Mouse (Mus musculus) embryonic facial prominence, embryonic 14.5 days (tissue): ENCODE data around the gene Efna2. TPM values are rescaled to one million over a fixed set of nuclear protein-coding genes. Genes with fewer than 3 reads are reported as not detected.
A peak's percentile ranks its signal among the peaks of the same experiment; 100 is the strongest.
"Not testable (repeated sequence)": the region's sequence is repeated elsewhere in the genome, so short reads cannot be mapped to it uniquely, and the experiment has no call there.

Experiments
- ATAC-seq: fragments of 200-750 bp; cut with Nextera tagmentation; 2 replicates; pipeline ENCODE4 v1.8.0; 2017; ENCODE audit warnings: low read depth, moderate number of reproducible peaks, moderate TSS enrichment
- DNase-seq: peaks from one replicate; pipeline ENCODE4 v3.0.0-alpha.2; 2015; ENCODE audit warnings: low spot score
- H3K27ac ChIP-seq: fragments of 300-500 bp; sonication (generic); replicated peaks from 2 replicates; pipeline ENCODE4 v1.5.1; 2014; ENCODE audit warnings: low read depth, mild to moderate bottlenecking, low read length, moderate library complexity
- H3K27me3 ChIP-seq: fragments of 300-500 bp; sonication (generic); replicated peaks from 2 replicates; pipeline ENCODE4 v1.6.1; 2014; ENCODE audit warnings: low read length; ENCODE audit not compliant: control insufficient read depth, insufficient read depth
- H3K36me3 ChIP-seq: fragments of 300-500 bp; sonication (generic); 2 replicates; pipeline ENCODE4 v1.6.1; 2014; ENCODE audit warnings: low read length, mixed read lengths; ENCODE audit not compliant: control insufficient read depth, insufficient read depth
- H3K4me1 ChIP-seq: fragments of 300-500 bp; sonication (generic); 2 replicates; pipeline ENCODE4 v1.6.1; 2014; ENCODE audit warnings: antibody characterized with exemption, low read length; ENCODE audit not compliant: control insufficient read depth, insufficient read depth
- H3K4me2 ChIP-seq: fragments of 300-500 bp; sonication (generic); 2 replicates; pipeline ENCODE4 v1.6.1; 2014; ENCODE audit warnings: low read depth, mild to moderate bottlenecking, low read length, moderate library complexity, mixed read lengths
- H3K4me3 ChIP-seq: fragments of 300-500 bp; sonication (generic); 2 replicates; pipeline ENCODE4 v1.5.1; 2014; ENCODE audit warnings: low read depth, mild to moderate bottlenecking, low read length
- H3K9ac ChIP-seq: fragments of 300-500 bp; sonication (generic); 2 replicates; pipeline ENCODE4 v1.6.1; 2014; ENCODE audit warnings: low read depth, mild to moderate bottlenecking, low read length, moderate library complexity, mixed read lengths
- H3K9me3 ChIP-seq: fragments of 300-500 bp; sonication (generic); 2 replicates; pipeline ENCODE4 v1.6.1; 2016; ENCODE audit warnings: low read length; ENCODE audit not compliant: control insufficient read depth
- WGBS: fragments of 180-500 bp; shearing (Covaris S2); extraction: QIAGEN DNeasy Blood & Tissue Kit; methylation state at CpG from one replicate; pipeline ENCODE4 v1.1.7; 2014; 5-methylcytosine and 5-hydroxymethylcytosine counted together
- polyA plus RNA-seq: library from polyadenylated mRNA; unstranded; fragments of >200 nt; fragmentation: Nextera tagmentation; extraction: Ambion mirVana; gene quantifications from 2 replicates; pipeline ENCODE4 v1.2.1, GENCODE M21; 2014

Efna2 gene
- polyA plus RNA-seq, 1 experiment from 2014 or later = 20.9 TPM

DNA sequence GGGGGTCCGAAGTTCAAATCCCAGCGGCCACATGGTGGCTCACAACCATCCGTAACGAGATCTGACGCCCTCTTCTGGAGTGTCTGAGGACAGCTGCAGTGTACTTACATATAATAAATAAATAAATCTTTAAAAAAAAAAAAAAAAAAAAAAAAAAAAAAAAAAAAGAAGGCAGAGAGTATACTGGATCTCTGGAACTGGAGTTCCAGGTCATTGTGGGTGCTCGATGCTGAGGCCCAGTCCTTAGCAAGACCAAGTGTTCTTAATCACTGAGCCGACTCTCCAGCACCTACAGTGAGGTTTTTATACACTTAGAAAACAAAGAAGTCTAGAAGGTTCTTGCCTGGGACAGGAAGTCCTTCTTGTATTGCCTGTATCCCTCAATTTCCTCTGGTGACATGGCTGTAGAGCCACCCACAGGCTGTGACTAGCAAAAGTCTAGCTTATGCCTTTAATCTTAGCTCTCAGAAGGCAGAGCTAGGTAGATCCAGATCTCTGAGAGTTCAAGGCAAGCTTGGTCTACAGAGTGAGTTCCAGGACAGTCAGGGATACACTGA, 32.3 kb downstream of the Efna2 start:
- not testable (repeated sequence) for ATAC-seq, H3K27ac ChIP-seq, H3K27me3 ChIP-seq, H3K4me3 ChIP-seq, H3K9me3 ChIP-seq, H3K4me2 ChIP-seq, DNase-seq, H3K4me1 ChIP-seq, H3K9ac ChIP-seq, H3K36me3 ChIP-seq
- WGBS = 73% methylated on average over 7 of the region's 7 CpGs

DNA sequence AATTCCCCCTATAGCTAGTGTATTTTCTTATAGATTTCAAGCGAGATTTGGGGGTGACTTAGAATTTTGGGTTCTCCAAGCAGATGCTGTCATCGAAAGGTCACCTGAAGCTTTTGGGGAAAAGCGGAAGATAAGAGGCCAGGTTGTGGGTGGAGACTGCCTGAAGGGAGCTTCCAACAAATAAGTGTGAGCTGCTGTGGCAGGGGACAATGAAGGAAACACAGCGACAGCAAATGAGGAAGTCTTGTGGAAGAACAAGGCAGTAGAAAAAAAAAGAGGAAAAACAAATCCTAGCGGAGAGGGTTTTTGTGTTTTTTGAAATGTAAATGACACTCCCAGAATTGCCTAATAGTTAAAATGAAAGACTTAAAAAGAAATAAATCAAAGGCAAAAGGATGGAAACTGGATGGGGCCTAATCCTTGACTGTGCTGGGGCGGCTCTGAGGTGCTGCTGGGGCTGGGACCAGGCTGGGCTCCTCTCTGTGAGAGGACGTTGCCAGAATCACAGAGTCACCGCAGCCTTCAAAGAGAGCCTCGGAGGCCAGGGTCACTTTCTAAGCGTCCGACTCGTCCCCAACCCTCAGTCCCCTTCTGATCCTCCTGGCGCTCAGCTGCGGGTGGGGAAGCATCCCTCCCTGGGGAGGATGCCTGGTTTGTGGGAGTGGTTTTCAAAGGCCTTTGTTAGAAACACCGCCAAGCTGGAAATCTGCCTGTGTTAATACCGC, 35.9 kb downstream of the Efna2 start:
- H3K4me2 ChIP-seq = no peak overlapping the region
- no peaks in the 10 kb centered on the region for H3K27me3 ChIP-seq
- no peaks in the 10 kb centered on the region for H3K9me3 ChIP-seq
- DNase-seq = no peak
- H3K9ac ChIP-seq = peak overlapping the region; percentile 48
- H3K36me3 ChIP-seq = no peaks in the 10 kb centered on the region
- no peak overlapping the region for H3K27ac ChIP-seq
- H3K4me3 ChIP-seq = no peak overlapping the region
- whole genome bisulfite sequencing = 25% methylated on average over 16 of the region's 16 CpGs
- no peak for ATAC-seq
- no peaks in the 10 kb centered on the region for H3K4me1 ChIP-seq

DNA sequence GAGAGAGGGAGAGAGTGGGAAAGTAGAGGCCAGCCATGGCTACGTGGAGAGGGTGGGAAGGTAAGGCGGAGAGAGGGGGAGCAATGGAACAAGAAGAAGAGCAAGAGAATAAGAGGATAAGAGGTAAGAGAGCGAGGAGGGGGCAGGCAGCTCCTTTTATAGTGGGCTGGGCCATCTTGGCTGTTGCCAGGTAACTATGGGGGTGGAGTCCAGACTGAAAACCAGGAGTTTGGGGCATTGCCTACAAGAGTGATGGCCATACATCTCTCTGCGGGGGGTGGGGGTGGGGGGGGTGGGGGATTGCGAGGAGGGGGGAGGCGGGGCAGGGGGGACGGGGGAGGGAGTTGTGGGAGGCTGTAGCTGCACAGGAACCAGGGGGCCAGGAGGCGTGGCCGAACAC, 41.4 kb downstream of the Efna2 start:
- Histone ChIP-seq H3K4me1 (peaks cover 1% of the 10 kb centered on the region), H3K9ac (no peak overlapping the region), H3K27ac (no peak overlapping the region), H3K4me3 (no peak overlapping the region), H3K27me3 (no peaks in the 10 kb centered on the region), H3K9me3 (no peaks in the 10 kb centered on the region), H3K36me3 (no peaks in the 10 kb centered on the region), H3K4me2 (no peak overlapping the region)
- ATAC-seq (no peak), DNase-seq (no peak)
- WGBS = 52% methylated on average over 4 of the region's 9 CpGs

DNA sequence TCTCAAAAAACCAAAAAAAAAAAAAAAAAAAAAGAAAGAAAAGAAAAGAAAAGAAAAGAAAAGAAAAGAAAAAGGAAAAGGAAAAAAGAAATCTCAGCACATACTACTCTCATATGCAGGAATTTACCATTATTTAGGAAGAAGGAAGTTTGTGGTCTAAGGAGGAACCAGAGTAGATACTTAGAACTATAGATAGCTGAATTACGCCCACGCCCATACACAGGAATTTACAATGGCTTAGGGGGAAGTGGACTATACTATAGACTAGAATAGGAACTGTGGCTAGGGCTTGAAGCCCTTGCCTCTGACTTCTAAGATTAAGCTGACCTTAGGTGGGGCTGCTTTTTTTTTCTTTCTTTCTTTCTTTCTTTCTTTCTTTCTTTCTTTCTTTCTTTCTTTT, 43.9 kb downstream of the Efna2 start:
- H3K4me2 ChIP-seq, ATAC-seq, H3K36me3 ChIP-seq, H3K9ac ChIP-seq, H3K27ac ChIP-seq, H3K27me3 ChIP-seq, H3K9me3 ChIP-seq, DNase-seq, H3K4me3 ChIP-seq: not testable (repeated sequence)
- 91% methylated on average over 2 of the region's 2 CpGs for WGBS
- peaks cover 14% of the 10 kb centered on the region for H3K4me1 ChIP-seq

DNA sequence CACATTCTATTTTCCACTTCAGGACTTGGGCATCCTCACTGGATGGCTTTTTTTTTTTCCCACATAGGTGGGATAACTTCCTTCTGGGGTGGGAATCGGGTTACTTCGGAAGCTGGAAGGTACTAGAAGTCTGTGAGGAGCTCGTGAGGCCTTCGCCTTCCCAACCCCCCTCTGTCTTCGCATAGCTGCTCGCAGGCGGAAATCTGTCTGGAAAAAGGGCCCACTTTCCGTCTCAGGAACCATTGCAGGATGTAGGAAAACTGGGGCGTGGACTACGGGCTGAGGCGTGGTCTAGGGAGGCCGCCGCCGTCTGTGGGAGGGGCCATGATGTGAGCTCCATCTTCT, 46.8 kb downstream of the Efna2 start:
- under 1% methylated on average over 14 of the region's 14 CpGs for WGBS
- H3K9ac ChIP-seq = peak overlapping the region; percentile 63
- DNase-seq (no peak), ATAC-seq (no peak)
- peak overlapping the region; percentile 86 for H3K4me3 ChIP-seq
- H3K36me3 ChIP-seq = peaks cover 22% of the 10 kb centered on the region
- H3K27ac ChIP-seq = peak overlapping the region; percentile 95
- H3K4me1 ChIP-seq = peaks cover 29% of the 10 kb centered on the region
- peak overlapping the region; percentile 96 for H3K4me2 ChIP-seq
- H3K9me3 ChIP-seq = no peaks in the 10 kb centered on the region
- H3K27me3 ChIP-seq = no peaks in the 10 kb centered on the region

DNA sequence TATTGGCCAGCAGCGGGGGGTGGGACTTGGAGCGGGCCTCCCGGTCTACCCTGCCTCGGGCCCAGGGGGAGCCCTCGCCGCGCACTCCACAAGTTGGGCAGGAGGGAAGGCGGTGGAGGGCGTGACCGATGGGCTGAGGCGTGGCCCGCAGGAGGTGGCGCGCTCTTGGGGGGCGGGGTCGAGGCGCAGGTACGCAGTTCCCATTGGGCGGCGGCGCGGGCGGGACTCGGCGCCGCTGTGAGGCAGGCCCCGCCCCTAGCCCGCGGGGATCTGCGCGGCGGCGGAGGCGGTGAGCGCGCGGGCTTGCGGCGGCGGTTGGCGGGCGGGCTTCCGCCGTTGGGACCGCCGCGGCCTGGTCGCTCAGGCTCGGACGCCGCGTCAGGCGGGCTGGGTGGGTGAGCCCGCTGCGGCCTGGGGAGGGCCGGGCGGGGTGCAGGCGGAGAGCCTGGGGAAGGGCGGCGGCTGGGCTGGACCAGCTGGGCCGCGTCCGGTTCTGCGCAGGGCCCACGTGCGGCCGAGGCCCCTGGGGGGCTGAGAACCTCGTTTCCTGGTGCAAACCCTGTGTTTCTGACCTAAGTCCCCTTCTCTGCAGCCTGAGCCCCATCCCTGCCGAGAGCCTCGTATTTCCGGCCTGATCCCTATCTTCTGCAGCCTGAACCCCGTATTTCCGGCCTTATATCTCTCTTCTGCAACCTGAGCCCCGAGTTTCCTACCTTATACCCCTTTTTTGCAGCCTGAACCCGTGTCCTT, 47.3 kb downstream of the Efna2 start, which contains the start of gene Mum1:
Gene Mum1 (plus strand): TSS at position 19 of the 750 bp plus-strand sequence.
- under 1% methylated on average over 14 of the region's 75 CpGs for WGBS
- peaks cover 27% of the 10 kb centered on the region for H3K36me3 ChIP-seq
- peak within 1 kb of the TSS; percentile 96 for H3K4me2 ChIP-seq
- H3K9me3 ChIP-seq = no peaks in the 10 kb centered on the region
- peaks cover 29% of the 10 kb centered on the region for H3K4me1 ChIP-seq
- DNase-seq (peak; percentile 99), ATAC-seq (peak; percentile 98)
- peak within 1 kb of the TSS; percentile 95 for H3K27ac ChIP-seq
- peak within 1 kb of the TSS; percentile 93 for H3K9ac ChIP-seq
- H3K4me3 ChIP-seq = peak within 1 kb of the TSS; percentile 86
- H3K27me3 ChIP-seq = no peaks in the 10 kb centered on the region

DNA sequence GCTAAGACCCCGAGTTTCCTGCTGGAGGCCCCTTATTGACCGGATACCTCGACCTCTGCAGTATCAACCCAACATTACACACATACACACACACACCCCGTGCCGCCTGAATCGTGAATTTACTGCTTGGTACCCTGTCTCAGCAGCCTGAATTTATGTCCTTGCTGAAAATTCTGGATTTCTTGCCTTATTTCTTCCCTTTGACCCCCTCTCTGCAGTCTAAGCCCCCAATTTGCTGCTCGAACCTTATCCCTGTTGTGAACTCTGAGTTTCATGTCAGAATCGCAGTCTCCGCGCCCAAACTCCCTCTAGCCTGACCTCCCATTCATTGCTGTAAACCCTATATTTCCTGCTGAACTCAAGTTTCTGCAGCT, 47.9 kb downstream of the Efna2 start:
- peak; percentile 25 for DNase-seq
- WGBS = 2% methylated on average over 10 of the region's 10 CpGs

DNA sequence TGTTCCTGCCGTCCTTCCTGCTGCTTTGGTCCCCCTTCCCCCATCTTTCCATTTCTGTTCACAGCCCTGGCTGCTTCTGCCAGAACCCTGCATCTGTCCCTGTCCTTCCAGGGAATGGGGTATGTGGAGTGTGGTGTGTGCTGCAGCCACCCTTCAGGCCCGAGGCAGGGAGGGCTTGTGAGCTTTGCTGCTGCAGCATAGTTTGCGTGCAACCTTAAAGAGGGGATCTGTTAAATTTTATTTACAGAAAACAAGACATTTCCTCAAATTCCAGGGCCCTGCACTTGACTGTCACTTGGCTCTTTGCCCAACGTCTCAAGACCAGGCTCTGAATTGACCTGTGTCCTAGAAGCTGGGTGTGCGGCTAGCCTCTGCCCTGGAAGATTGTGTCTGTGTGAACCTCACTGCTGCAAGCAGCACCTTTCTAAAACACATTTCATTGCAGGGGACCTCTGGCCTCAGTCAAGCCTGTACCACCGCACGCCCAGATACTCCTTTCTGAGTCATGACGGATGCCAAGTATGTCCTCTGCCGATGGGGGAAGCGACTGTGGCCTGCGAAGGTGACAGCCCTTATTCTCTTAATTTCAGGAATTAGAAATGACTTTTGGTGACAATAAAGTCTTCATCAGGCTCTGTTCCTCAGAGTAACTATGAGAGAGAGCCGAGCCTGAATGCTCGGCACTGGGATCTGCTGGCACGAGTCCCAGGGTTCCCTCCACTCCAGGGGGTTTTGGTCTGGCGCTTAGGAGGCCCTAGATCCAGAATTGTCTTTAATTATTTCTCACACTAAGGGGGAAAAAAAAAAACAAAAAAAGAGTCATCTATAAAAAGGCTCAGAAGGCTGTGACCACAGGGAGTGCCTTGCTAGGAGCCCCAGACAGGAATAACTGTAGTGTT, 48.8 kb downstream of the Efna2 start:
- no peaks in the 10 kb centered on the region for H3K9me3 ChIP-seq
- ATAC-seq = no peak
- peak overlapping the region; percentile 86 for H3K4me3 ChIP-seq
- H3K4me1 ChIP-seq = peaks cover 29% of the 10 kb centered on the region
- 44% methylated on average over 15 of the region's 15 CpGs for WGBS
- H3K36me3 ChIP-seq = peaks cover 42% of the 10 kb centered on the region
- H3K27me3 ChIP-seq = no peaks in the 10 kb centered on the region
- DNase-seq = peak; percentile 65
- H3K27ac ChIP-seq = peak overlapping the region; percentile 94
- H3K4me2 ChIP-seq = peak overlapping the region; percentile 96
- peak overlapping the region; percentile 93 for H3K9ac ChIP-seq

More for the DNA sequence above, 47.9 kb downstream of the Efna2 start:
- Histone ChIP-seq H3K27me3 (no peaks in the 10 kb centered on the region), H3K9ac (peak overlapping the region; percentile 93), H3K9me3 (no peaks in the 10 kb centered on the region), H3K36me3 (peaks cover 33% of the 10 kb centered on the region), H3K4me2 (peak overlapping the region; percentile 96), H3K4me1 (peaks cover 29% of the 10 kb centered on the region), H3K4me3 (peak overlapping the region; percentile 86), H3K27ac (peak overlapping the region; percentile 94)
- no peak for ATAC-seq
